Mouse (Mus musculus) cortical plate, adult 2 months (tissue): ENCODE data around the gene Vmp1.

Source experiments
- CTCF ChIP-seq: fragments of 200-500 bp; IDR thresholded peaks from 2 replicates; pipeline ENCODE4 v1.5.1; 2011; ENCODE audit warnings: mild to moderate bottlenecking, control low read depth, low read length; ENCODE audit not compliant: insufficient read depth; ENCODE audit errors: extremely low read depth
- POLR2A ChIP-seq: fragments of 200-500 bp; IDR thresholded peaks from 2 replicates; pipeline ENCODE4 v1.6.1; 2011; ENCODE audit warnings: mild to moderate bottlenecking, low read length, control low read depth; ENCODE audit not compliant: insufficient read depth; ENCODE audit errors: extremely low read depth

DNA sequence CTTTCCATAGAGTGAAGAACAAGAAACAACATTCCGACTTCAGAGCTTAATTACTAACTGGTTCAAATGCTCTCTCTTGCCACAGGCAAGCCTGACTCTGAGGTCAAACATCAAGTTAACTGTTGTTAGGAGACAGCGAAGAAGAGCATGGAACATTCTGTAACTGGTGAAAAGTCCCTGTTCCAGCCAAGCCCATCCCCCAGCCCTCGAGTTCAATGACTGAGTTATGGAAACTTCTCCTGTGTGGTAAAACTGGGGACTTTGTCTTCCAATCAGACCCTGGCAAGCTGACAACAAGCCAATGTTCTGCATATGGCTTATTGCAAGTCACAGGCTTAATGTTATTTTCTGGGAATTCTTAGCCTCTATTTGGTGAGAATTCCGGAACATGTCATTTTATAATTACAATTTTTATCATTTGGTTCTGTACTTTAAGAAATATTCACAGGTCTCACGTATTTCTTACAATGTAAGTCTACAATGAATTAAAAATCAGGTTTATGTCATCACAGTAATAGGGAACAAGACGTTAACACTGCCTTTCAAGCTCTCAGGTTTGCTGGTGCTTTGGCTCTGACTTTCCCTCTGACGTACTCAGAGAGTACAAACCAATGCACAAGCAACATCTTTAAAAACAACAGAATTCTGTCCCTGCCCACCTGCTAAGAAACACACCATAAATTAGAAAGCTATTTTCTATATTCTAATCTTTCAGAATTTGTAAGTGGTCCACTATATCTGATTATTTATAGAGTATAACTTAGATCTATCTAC, 87.3 kb downstream of the Vmp1 start:
- no peak for TF ChIP-seq POLR2A
- TF ChIP-seq CTCF, result no peak
